Mouse (Mus musculus) thymus, adult 2 months (tissue): Measurements from ENCODE around the gene Lpar4. TPM values are rescaled to one million over a fixed set of nuclear protein-coding genes. Genes with fewer than 3 reads are reported as not detected.

Experiments used
- DNase-seq: peaks from one replicate; pipeline ENCODE4 v3.0.0; 2021
- H3K27ac ChIP-seq: fragments of 200-500 bp; 2 replicates; pipeline ENCODE4 v1.5.1; 2012; ENCODE audit warnings: low read length, control low read depth; ENCODE audit not compliant: control insufficient read depth, insufficient read depth
- H3K27me3 ChIP-seq: fragments of 200-500 bp; 2 replicates; pipeline ENCODE4 v1.6.1; 2012; ENCODE audit warnings: mild to moderate bottlenecking, low read length, moderate library complexity, mixed read lengths; ENCODE audit not compliant: control insufficient read depth, insufficient read depth
- H3K36me3 ChIP-seq: fragments of 200-500 bp; 2 replicates; pipeline ENCODE4 v1.6.1; 2012; ENCODE audit warnings: mild to moderate bottlenecking, low read length, moderate library complexity; ENCODE audit not compliant: control insufficient read depth, insufficient read depth
- H3K4me1 ChIP-seq: fragments of 200-500 bp; replicated peaks from 2 replicates; pipeline ENCODE4 v1.6.1; 2012; ENCODE audit warnings: low read length; ENCODE audit not compliant: control insufficient read depth, insufficient read depth
- H3K4me3 ChIP-seq: fragments of 200-500 bp; 2 replicates; pipeline ENCODE4 v1.5.1; 2012; ENCODE audit warnings: mild to moderate bottlenecking, low read length, control low read depth, moderate library complexity; ENCODE audit not compliant: control insufficient read depth, insufficient read depth
- CTCF ChIP-seq: fragments of 200-500 bp; IDR thresholded peaks from 2 replicates; pipeline ENCODE4 v1.5.1; 2012; ENCODE audit warnings: mild to moderate bottlenecking, control low read depth, low read length, moderate library complexity, borderline replicate concordance; ENCODE audit not compliant: control insufficient read depth, poor library complexity, insufficient read depth; ENCODE audit errors: extremely low read depth
- POLR2A ChIP-seq: fragments of 200-500 bp; IDR thresholded peaks from 2 replicates; pipeline ENCODE4 v1.6.1; 2012; ENCODE audit warnings: mild to moderate bottlenecking, low read length, control low read depth, moderate library complexity; ENCODE audit not compliant: control insufficient read depth, poor library complexity, insufficient read depth; ENCODE audit errors: extremely low read depth
- WGBS: fragments of 180-500 bp; shearing (Covaris S2); methylation state at CpG from one replicate; pipeline ENCODE4 v1.1.7; 2018; 5-methylcytosine and 5-hydroxymethylcytosine counted together
- polyA plus RNA-seq: library from polyadenylated mRNA; depleted of rRNA; stranded (reverse); fragments of >200 nt; gene quantifications from 2 replicates; pipeline ENCODE4 v1.2.3, GENCODE M21; 2012; rRNA removed

Lpar4 gene
- polyA plus RNA-seq, 1 experiment, result 0.38 TPM

- no peak overlapping the region for H3K27ac ChIP-seq
- no peak for DNase-seq
- no peak overlapping the region for H3K4me3 ChIP-seq
- TF ChIP-seq POLR2A, result no peak
- no peak for TF ChIP-seq CTCF
- no peaks in the 10 kb centered on the region for H3K36me3 ChIP-seq
- H3K4me1 ChIP-seq, result no peaks in the 10 kb centered on the region; the same call in 1 of the 2 replicates
- no peaks in the 10 kb centered on the region for H3K27me3 ChIP-seq
These were observed 4.1 kb downstream of the Lpar4 start for GRCm38 (mm10) chrX:106924572-106924971.

GRCm38 (mm10) chrX:106939326-106939725 is 18.9 kb downstream of the Lpar4 start:
- Histone ChIP-seq H3K27me3 (no peaks in the 10 kb centered on the region), H3K27ac (no peak overlapping the region), H3K36me3 (no peaks in the 10 kb centered on the region), H3K4me3 (no peak overlapping the region), H3K4me1 (no peaks in the 10 kb centered on the region)
- TF ChIP-seq POLR2A (no peak), CTCF (no peak)
- DNase-seq, result no peak
- WGBS, result 92% methylated on average over 3 of the region's 3 CpGs

- Histone ChIP-seq H3K36me3 (no peaks in the 10 kb centered on the region), H3K27me3 (no peaks in the 10 kb centered on the region), H3K4me3 (no peak overlapping the region), H3K4me1 (no peaks in the 10 kb centered on the region), H3K27ac (no peak overlapping the region)
- 100% methylated on average over 1 of the region's 1 CpGs for WGBS
- TF ChIP-seq POLR2A, result no peak
- TF ChIP-seq CTCF, result no peak
- DNase-seq, result no peak
These were observed 30.1 kb downstream of the Lpar4 start for GRCm38 (mm10) chrX:106950558-106950957.

- no peaks in the 10 kb centered on the region for H3K27me3 ChIP-seq
- no peak overlapping the region for H3K4me3 ChIP-seq
- H3K27ac ChIP-seq, result no peak overlapping the region
- WGBS, result 47% methylated on average over 2 of the region's 2 CpGs
- TF ChIP-seq CTCF (no peak), POLR2A (no peak)
- H3K36me3 ChIP-seq, result no peaks in the 10 kb centered on the region
- no peaks in the 10 kb centered on the region for H3K4me1 ChIP-seq
- no peak for DNase-seq
These were observed 30.6 kb downstream of the Lpar4 start for GRCm38 (mm10) chrX:106951016-106951415.

GRCm38 (mm10) chrX:106953840-106954239 is 33.4 kb downstream of the Lpar4 start:
- no peak overlapping the region for H3K27ac ChIP-seq
- H3K4me3 ChIP-seq, result no peak overlapping the region
- no peaks in the 10 kb centered on the region for H3K27me3 ChIP-seq
- TF ChIP-seq POLR2A (no peak), CTCF (no peak)
- no peaks in the 10 kb centered on the region for H3K4me1 ChIP-seq
- DNase-seq, result no peak
- 89% methylated on average over 1 of the region's 1 CpGs for WGBS
- H3K36me3 ChIP-seq, result no peaks in the 10 kb centered on the region

GRCm38 (mm10) chrX:106962233-106962632 is 41.8 kb downstream of the Lpar4 start:
- Histone ChIP-seq H3K4me3 (no peak overlapping the region), H3K36me3 (no peaks in the 10 kb centered on the region), H3K27ac (no peak overlapping the region), H3K4me1 (no peaks in the 10 kb centered on the region), H3K27me3 (no peaks in the 10 kb centered on the region)
- 94% methylated on average over 2 of the region's 2 CpGs for WGBS
- DNase-seq, result no peak
- TF ChIP-seq CTCF, result no peak
- no peak for TF ChIP-seq POLR2A

GRCm38 (mm10) chrX:106964326-106964725 is 43.9 kb downstream of the Lpar4 start:
- no peaks in the 10 kb centered on the region for H3K36me3 ChIP-seq
- TF ChIP-seq POLR2A (no peak), CTCF (no peak)
- H3K4me3 ChIP-seq, result no peak overlapping the region
- no peaks in the 10 kb centered on the region for H3K27me3 ChIP-seq
- no peak for DNase-seq
- no peaks in the 10 kb centered on the region for H3K4me1 ChIP-seq
- WGBS, result 89% methylated on average over 2 of the region's 2 CpGs
- no peak overlapping the region for H3K27ac ChIP-seq

Other genes with a start within 250 kb of the Lpar4 start
- gene Rtl3, start 80.0 kb upstream of the Lpar4 start, polyA plus RNA-seq, result 0.11 and 0.24 TPM in 2 replicates
- 45.6 and 53.0 TPM in 2 replicates for gene P2ry10, start 167.9 kb downstream of the Lpar4 start, polyA plus RNA-seq
- 22.7 and 25.2 TPM in 2 replicates for gene P2ry10b, start 228.3 kb downstream of the Lpar4 start, polyA plus RNA-seq